Mouse (Mus musculus) midbrain, embryonic 14.5 days (tissue): ENCODE measurements around the gene Sh3tc1. TPM values are rescaled to one million over a fixed set of nuclear protein-coding genes. Genes with fewer than 3 reads are reported as not detected.

Source experiments
- ATAC-seq: fragments of 200-750 bp; cut with Nextera tagmentation; 2 replicates; pipeline ENCODE4 v1.8.0; 2017; ENCODE audit warnings: moderate number of reproducible peaks, moderate library complexity; ENCODE audit not compliant: low FRiP score, low TSS enrichment
- DNase-seq: peaks from one replicate; pipeline ENCODE4 v3.0.0-alpha.2; 2015
- H3K27ac ChIP-seq: fragments of 300-500 bp; sonication (generic); replicated peaks from 2 replicates; pipeline ENCODE4 v1.5.1; 2014; ENCODE audit warnings: mild to moderate bottlenecking, low read depth, low read length, moderate library complexity
- H3K27me3 ChIP-seq: fragments of 300-500 bp; sonication (generic); 2 replicates; pipeline ENCODE4 v1.6.1; 2014; ENCODE audit warnings: low read length, control low read depth, mixed read lengths; ENCODE audit not compliant: control insufficient read depth, insufficient read depth
- H3K36me3 ChIP-seq: fragments of 300-500 bp; sonication (generic); 2 replicates; pipeline ENCODE4 v1.6.1; 2014; ENCODE audit warnings: low read length, control low read depth; ENCODE audit not compliant: control insufficient read depth, insufficient read depth
- H3K4me1 ChIP-seq: fragments of 300-500 bp; sonication (generic); 2 replicates; pipeline ENCODE4 v1.6.1; 2014; ENCODE audit warnings: mild to moderate bottlenecking, antibody characterized with exemption, low read length, control low read depth; ENCODE audit not compliant: control insufficient read depth, insufficient read depth
- H3K4me2 ChIP-seq: fragments of 300-500 bp; sonication (generic); 2 replicates; pipeline ENCODE4 v1.6.1; 2014; ENCODE audit warnings: mild to moderate bottlenecking, low read length, moderate library complexity
- H3K4me3 ChIP-seq: fragments of 300-500 bp; sonication (generic); replicated peaks from 2 replicates; pipeline ENCODE4 v1.5.1; 2014; ENCODE audit warnings: low read depth, low read length
- H3K9ac ChIP-seq: fragments of 300-500 bp; sonication (generic); replicated peaks from 2 replicates; pipeline ENCODE4 v1.6.1; 2014; ENCODE audit warnings: mild to moderate bottlenecking, low read length, moderate library complexity
- H3K9me3 ChIP-seq: fragments of 300-500 bp; sonication (generic); 2 replicates; pipeline ENCODE4 v1.6.1; 2016; ENCODE audit warnings: low read length, control low read depth, mixed read lengths; ENCODE audit not compliant: control insufficient read depth
- WGBS: fragments of 180-500 bp; shearing (Covaris S2); extraction: QIAGEN DNeasy Blood & Tissue Kit; methylation state at CpG from one replicate; pipeline ENCODE4 v1.1.7; 2014; 5-methylcytosine and 5-hydroxymethylcytosine counted together
- polyA plus RNA-seq: library from polyadenylated mRNA; unstranded; fragments of >200 nt; fragmentation: Nextera tagmentation; extraction: Ambion mirVana; gene quantifications from 2 replicates; pipeline ENCODE4 v1.2.1, GENCODE M21; 2014

Sh3tc1 gene
- polyA plus RNA-seq, 1 experiment from 2014 or later: 2.2 TPM

DNA sequence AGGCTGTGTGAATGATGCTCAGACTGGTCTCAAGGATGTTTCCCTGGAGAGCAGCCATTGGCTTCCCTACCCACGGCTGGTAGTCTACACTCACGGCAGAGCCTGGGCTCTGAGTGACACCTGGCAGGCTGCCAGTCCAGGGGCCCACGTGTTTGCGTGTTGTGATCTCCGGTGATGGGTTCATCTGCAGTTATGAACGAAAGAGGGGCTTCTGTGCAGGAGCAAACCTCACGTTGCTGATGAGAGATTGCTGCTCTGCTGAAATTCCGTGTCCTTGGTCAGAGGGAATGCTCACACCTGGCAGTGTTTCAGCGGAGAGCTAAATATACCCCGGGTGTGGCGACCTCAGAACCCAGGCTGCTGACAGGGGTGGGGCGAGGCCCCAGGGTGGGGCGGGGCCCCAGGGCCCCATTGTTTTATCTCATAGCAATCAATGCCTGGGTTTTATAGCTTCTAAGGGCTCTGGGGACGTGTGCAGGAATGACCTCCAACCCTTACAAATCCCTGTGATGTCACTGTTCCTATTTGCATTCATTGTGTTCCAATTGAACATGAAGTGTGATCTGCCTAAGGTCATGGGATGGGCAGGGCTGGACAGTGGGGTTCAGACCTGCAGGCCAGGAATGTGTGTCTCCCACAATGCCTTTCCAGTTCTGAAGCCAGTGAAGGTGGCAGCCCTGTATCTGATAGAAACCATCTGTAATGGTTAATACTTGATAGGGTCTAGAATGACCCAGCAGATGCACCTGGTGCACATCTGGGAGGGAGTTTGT is 31.3 kb upstream of the Sh3tc1 start:
- DNase-seq (peak; percentile 33), ATAC-seq (no peak)
- H3K36me3 ChIP-seq: no peaks in the 10 kb centered on the region
- WGBS: 71% methylated on average over 14 of the region's 14 CpGs
- H3K27ac ChIP-seq: no peak overlapping the region
- H3K9me3 ChIP-seq: no peaks in the 10 kb centered on the region
- no peak overlapping the region for H3K9ac ChIP-seq
- H3K27me3 ChIP-seq: no peaks in the 10 kb centered on the region
- no peaks in the 10 kb centered on the region for H3K4me1 ChIP-seq
- no peak overlapping the region for H3K4me2 ChIP-seq
- H3K4me3 ChIP-seq: no peak overlapping the region

DNA sequence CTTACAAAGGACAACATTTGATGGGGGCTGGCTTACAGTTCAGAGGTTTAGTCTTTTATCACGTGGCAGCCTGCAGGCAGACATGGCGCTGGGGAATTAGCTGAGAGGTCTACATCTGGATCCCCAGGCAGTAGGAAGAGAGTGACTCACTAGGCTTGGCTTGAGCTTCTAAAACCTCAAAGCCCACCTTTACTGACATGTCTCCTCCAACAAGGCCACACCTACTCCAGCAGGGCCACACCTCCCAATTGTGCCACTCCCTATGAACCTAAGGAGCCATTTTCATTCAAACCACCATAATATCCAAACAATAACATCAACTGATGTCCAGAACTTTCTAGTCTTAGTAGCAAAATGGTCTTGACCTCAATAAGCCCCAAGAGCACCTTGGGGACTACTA is 30.5 kb upstream of the Sh3tc1 start:
- Histone ChIP-seq H3K9me3 (no peaks in the 10 kb centered on the region), H3K4me3 (no peak overlapping the region), H3K4me2 (no peak overlapping the region), H3K27me3 (no peaks in the 10 kb centered on the region), H3K9ac (no peak overlapping the region), H3K36me3 (no peaks in the 10 kb centered on the region), H3K4me1 (no peaks in the 10 kb centered on the region), H3K27ac (no peak overlapping the region)
- DNase-seq (no peak), ATAC-seq (no peak)
- WGBS: 82% methylated on average over 2 of the region's 2 CpGs

DNA sequence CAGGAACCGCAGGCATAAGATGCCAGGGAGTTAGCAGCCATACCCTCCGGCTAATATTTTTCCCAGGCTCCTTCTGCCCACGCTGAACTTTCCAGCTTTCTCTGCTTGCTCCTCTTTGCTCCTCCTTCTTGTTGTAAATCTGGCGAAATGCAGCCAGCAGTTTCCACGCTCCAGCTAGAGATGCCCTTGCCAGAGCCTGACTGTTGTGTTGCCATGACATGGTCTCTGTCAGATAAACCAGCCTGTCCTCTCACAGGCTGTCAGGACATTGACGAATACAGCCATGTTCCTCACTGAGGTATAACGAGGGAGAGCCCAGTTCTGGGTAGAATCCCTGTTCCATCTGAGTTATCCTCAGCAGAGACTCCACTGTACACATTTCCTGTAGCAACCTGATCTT is 29.2 kb upstream of the Sh3tc1 start:
- 89% methylated on average over 7 of the region's 7 CpGs for WGBS
- ATAC-seq (no peak), DNase-seq (no peak)
- H3K4me2 ChIP-seq: no peak overlapping the region
- no peak overlapping the region for H3K9ac ChIP-seq
- H3K36me3 ChIP-seq: no peaks in the 10 kb centered on the region
- H3K9me3 ChIP-seq: no peaks in the 10 kb centered on the region
- H3K4me1 ChIP-seq: no peaks in the 10 kb centered on the region
- H3K27me3 ChIP-seq: no peaks in the 10 kb centered on the region
- no peak overlapping the region for H3K27ac ChIP-seq
- no peak overlapping the region for H3K4me3 ChIP-seq

DNA sequence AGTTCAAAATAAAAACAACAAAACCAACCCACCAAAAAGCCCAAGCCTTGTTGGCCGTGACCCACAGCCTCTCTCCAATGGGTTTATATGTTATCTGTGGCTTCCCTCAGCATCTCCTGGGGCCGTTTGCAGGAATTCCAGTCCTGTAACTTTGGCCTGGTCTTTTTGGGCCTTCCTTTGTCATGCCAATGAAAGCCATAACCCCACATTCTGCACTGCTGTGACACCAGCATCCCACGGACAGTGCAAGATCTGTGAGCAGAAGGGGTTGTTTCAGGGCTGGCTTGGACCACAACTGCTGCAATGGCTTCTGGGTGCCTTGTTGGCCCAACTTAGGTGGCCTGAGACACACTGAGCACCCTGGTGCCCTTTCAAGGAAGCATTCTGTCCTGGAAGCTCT is 28.7 kb upstream of the Sh3tc1 start:
- Histone ChIP-seq H3K27ac (no peak overlapping the region), H3K4me1 (no peaks in the 10 kb centered on the region), H3K36me3 (no peaks in the 10 kb centered on the region), H3K4me3 (no peak overlapping the region), H3K4me2 (no peak overlapping the region), H3K9me3 (no peaks in the 10 kb centered on the region), H3K9ac (no peak overlapping the region), H3K27me3 (no peaks in the 10 kb centered on the region)
- WGBS: 68% methylated on average over 3 of the region's 3 CpGs
- ATAC-seq (no peak), DNase-seq (no peak)

DNA sequence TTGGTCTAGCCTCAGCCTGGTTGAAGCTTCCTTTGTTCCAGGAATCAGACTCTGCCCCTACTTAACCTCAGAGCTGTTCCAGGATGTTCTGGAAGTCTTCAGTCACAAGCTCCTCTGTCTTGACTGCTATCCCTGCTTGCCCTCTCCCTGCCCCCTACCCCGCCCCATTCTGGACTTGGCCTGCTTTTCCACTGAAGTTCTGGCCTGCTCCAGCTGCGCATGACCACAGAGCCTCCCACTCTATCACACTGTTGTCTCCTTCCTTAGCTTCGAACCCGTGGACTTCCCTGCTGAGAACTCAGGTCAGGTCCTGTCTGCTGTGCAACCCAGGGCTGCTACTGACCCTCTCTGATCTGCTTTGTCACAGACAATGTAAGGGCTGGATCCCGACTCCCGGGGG is 26.1 kb upstream of the Sh3tc1 start:
- H3K36me3 ChIP-seq: no peaks in the 10 kb centered on the region
- DNase-seq (no peak), ATAC-seq (no peak)
- H3K4me3 ChIP-seq: no peak overlapping the region
- no peaks in the 10 kb centered on the region for H3K4me1 ChIP-seq
- 87% methylated on average over 6 of the region's 6 CpGs for WGBS
- no peak overlapping the region for H3K27ac ChIP-seq
- H3K9ac ChIP-seq: no peak overlapping the region
- no peaks in the 10 kb centered on the region for H3K27me3 ChIP-seq
- H3K9me3 ChIP-seq: no peaks in the 10 kb centered on the region
- H3K4me2 ChIP-seq: no peak overlapping the region

DNA sequence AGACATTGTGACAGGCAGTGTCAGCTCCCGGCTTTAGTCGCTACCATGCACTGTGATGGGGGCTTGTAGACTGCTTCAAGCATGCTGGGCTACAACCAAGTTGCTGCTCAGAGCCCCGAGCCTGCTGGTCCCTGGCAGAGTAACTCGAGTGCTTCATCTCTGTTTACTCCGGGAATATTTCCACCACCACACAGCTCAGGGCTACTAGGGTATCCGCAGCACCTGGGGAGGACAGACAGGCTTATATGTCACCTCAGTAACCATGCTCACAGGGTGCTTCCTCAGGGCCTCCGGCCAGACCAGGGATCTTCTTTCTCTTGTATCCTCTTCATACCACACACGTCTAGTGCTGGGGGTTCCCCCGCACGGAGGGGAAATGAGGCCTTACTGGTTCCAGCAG is 23.1 kb upstream of the Sh3tc1 start:
- no peak overlapping the region for H3K27ac ChIP-seq
- H3K27me3 ChIP-seq: peaks cover 24% of the 10 kb centered on the region
- no peak overlapping the region for H3K4me3 ChIP-seq
- no peaks in the 10 kb centered on the region for H3K9me3 ChIP-seq
- 75% methylated on average over 10 of the region's 10 CpGs for WGBS
- ATAC-seq: no peak
- no peak for DNase-seq
- 0 out of 2 replicates have a peak, but pooled peaks cover 3% of the 10 kb centered on the region for H3K4me1 ChIP-seq
- no peaks in the 10 kb centered on the region for H3K36me3 ChIP-seq
- H3K4me2 ChIP-seq: no peak overlapping the region
- H3K9ac ChIP-seq: no peak overlapping the region

DNA sequence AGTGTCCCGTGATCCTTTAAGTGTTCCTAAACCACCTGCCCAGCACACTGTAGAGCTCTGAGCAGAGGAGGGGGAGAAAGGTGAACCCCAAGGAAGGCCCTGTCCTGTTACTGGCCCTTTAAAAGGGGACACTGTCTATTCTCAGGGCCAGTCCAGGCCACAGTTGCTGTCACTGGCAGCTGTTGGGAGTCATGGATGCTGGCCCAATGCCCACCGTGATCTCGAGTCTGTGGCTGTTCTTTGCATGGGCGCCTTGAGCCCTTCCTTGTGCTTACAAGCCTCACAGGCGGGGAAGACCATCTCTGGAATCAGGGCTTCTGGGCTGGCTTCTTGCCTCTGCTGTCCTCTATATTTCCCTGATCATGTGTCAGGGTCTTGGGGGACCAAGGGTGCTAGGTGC is 22.6 kb upstream of the Sh3tc1 start:
- Histone ChIP-seq H3K27ac (no peak overlapping the region), H3K4me2 (no peak overlapping the region), H3K4me1 (0 out of 2 replicates have a peak, but pooled peaks cover 3% of the 10 kb centered on the region), H3K9me3 (no peaks in the 10 kb centered on the region), H3K9ac (no peak overlapping the region), H3K4me3 (no peak overlapping the region), H3K27me3 (peaks cover 24% of the 10 kb centered on the region), H3K36me3 (no peaks in the 10 kb centered on the region)
- 72% methylated on average over 5 of the region's 5 CpGs for WGBS
- ATAC-seq: no peak
- DNase-seq: peak; percentile 38

DNA sequence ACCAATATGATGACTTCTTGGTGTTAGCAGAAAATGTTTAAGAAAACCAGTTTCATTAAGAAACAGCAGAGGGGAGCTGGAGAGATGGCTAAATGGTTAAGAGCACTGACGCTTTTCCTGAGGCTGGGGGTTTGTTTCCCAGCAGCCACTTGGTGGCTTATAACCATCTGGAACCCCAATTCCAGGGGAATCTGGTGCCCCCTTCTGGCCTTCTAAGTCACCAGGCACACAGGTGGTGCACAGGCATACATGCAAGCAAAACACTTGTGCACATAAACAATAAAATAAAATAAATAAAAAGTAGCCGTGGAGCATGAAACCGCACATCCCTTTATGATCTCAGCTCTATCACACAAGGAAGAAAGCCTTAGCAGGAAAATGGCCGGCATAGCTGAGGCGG is 21.5 kb upstream of the Sh3tc1 start:
- Histone ChIP-seq H3K9me3 (no peaks in the 10 kb centered on the region), H3K4me3 (no peak overlapping the region), H3K4me2 (no peak overlapping the region), H3K27ac (no peak overlapping the region), H3K27me3 (peaks cover 24% of the 10 kb centered on the region), H3K36me3 (no peaks in the 10 kb centered on the region), H3K4me1 (peaks cover 9% of the 10 kb centered on the region; the same call in 1 of the 2 replicates), H3K9ac (no peak overlapping the region)
- DNase-seq (no peak), ATAC-seq (no peak)
- 79% methylated on average over 5 of the region's 5 CpGs for WGBS
